Mouse (Mus musculus) neural tube, embryonic 14.5 days (tissue): ENCODE measurements around the gene Olfr995. TPM values are rescaled to one million over a fixed set of nuclear protein-coding genes. Genes with fewer than 3 reads are reported as not detected.

Source experiments
- polyA plus RNA-seq: library from polyadenylated mRNA; unstranded; fragments of >200 nt; fragmentation: Nextera tagmentation; extraction: Ambion mirVana; gene quantifications from 2 replicates; pipeline ENCODE4 v1.2.1, GENCODE M21; 2014

Olfr995 gene
- polyA plus RNA-seq, 1 experiment from 2014 or later: not detected

Other genes starting within 250 kb of the Olfr995 start
- 7.1 and 11.2 TPM in 2 replicates for gene Lrrc55, start 246.4 kb downstream of the Olfr995 start, polyA plus RNA-seq
- gene Olfr987, start 104.3 kb downstream of the Olfr995 start, polyA plus RNA-seq: not detected in 2 replicates
- not detected in 2 replicates for gene Olfr988, start 80.4 kb downstream of the Olfr995 start, polyA plus RNA-seq
- not detected in 2 replicates for gene Olfr992, start 34.2 kb downstream of the Olfr995 start, polyA plus RNA-seq
- not detected in 2 replicates for gene Olfr993, start 28.8 kb downstream of the Olfr995 start, polyA plus RNA-seq
- gene Olfr994, start 7.2 kb downstream of the Olfr995 start, polyA plus RNA-seq: not detected in 2 replicates
- 0.12 and 0.35 TPM in 2 replicates for gene 4833423E24Rik, start 75.4 kb upstream of the Olfr995 start, polyA plus RNA-seq
- not detected in 2 replicates for gene Olfr996, start 135.6 kb upstream of the Olfr995 start, polyA plus RNA-seq
- gene Olfr998, start 145.3 kb upstream of the Olfr995 start, polyA plus RNA-seq: not detected in 2 replicates
- not detected in 2 replicates for gene Olfr1000, start 168.3 kb upstream of the Olfr995 start, polyA plus RNA-seq
- not detected in 2 replicates for gene Olfr1002, start 207.1 kb upstream of the Olfr995 start, polyA plus RNA-seq
- not detected in 2 replicates for gene Olfr154, start 220.8 kb upstream of the Olfr995 start, polyA plus RNA-seq
- gene Olfr1006, start 235.1 kb upstream of the Olfr995 start, polyA plus RNA-seq: not detected in 2 replicates
- not detected in 2 replicates for gene Olfr1008, start 245.8 kb upstream of the Olfr995 start, polyA plus RNA-seq